Mouse (Mus musculus): ENCODE data around the gene Hist4h4.

- TF ChIP-seq CTCF (IDR thresholded peaks at IDR 0.05; ENCODE audit: borderline replicate concordance, control insufficient read depth, extremely low read depth, insufficient read depth, low read length, poor library complexity) (no peak), POLR2A (IDR thresholded peaks at IDR 0.05; ENCODE audit: control insufficient read depth, extremely low read depth, insufficient read depth, low read length, poor library complexity) (no peak)
These were observed 22.7 kb downstream of the Hist4h4 start, which contains the start of gene Gucy2c for GRCm38 (mm10) chr6:136781377-136781986.

All from thymus, adult 2 months (tissue).